Mouse (Mus musculus): ENCODE data around the gene Adcy6.

GRCm38 (mm10) chr15:98579310-98579709 lies 30.6 kb downstream of the Adcy6 start:
- no peak for TF ChIP-seq SMC3 (IDR thresholded peaks at IDR 0.05; ENCODE audit: low read depth, low read length)
- TF ChIP-seq POLR2A (IDR thresholded peaks at IDR 0.05; ENCODE audit: control insufficient read depth in 1 of 2, insufficient read depth in 1 of 2, low read depth in 1 of 2, low read length in 2 of 2, poor library complexity in 1 of 2) = no peak
- no peak for TF ChIP-seq ZMIZ1 (IDR thresholded peaks at IDR 0.05; ENCODE audit: low read depth, low read length)
- TF ChIP-seq CTCF (IDR thresholded peaks at IDR 0.05 in 2 of 3, conservative IDR thresholded peaks at IDR 0.05 in 1 of 3; ENCODE audit: control insufficient read depth in 1 of 3, insufficient read depth in 1 of 3, low read depth in 2 of 3, low read length in 3 of 3, poor library complexity in 1 of 3, severe bottlenecking in 1 of 3) = peak in 1 of 3 experiments; percentile 11; a peak in 1 of 6 replicates
